Mouse (Mus musculus) layer of hippocampus, adult 9-10 months (tissue): ENCODE results near the gene Ndrg4.
"Not testable (repeated sequence)": the region's sequence is repeated elsewhere in the genome, so short reads cannot be mapped to it uniquely, and the experiment has no call there.

Source experiments
- DNase-seq: peaks from one replicate; pipeline ENCODE4 v3.0.0; 2022; ENCODE audit warnings: low spot score

Gene Ndrg4

DNA sequence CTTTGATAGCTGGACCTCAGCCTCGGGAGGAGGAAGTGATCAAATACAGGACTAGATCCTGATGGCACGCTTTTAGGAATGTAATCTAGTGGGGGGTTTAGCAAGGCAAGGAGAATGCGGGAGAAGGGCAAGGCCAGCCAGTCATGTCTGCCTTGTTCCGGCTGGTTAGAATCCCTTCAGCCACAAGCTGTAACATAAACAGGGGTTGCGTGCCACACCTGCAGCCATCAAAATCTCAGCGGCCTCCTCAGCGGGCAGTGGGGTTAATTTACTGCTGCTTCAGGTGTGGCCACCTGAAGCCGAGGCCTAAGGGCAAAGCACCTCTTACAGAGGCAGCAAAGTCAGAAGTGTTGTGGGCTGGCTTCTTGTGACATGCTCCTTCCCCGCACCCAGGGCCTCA, at the start of gene Ndrg4:
Ndrg4 (plus strand) TSS at position 350 of the 400 bp plus-strand sequence.
- no peak for DNase-seq

DNA sequence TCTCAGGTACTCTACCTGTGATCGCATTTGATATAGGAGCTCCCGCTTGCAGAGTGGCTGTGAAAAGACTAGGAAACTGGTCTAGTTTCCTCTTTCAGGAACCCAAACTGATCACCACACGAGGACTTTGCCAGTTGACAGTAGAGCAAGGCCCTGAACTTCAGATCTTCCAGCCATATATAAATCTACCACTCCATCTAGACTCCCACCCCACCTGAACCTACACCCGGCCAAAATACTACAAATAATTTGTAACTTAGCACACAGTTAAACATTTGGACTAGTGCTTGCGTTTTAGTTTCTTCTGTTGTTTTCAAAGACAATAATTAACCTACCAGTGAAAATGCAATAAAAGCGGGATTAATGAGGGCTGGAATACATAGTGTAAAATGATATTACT, 43.9 kb upstream of the Ndrg4 start:
- no peak for DNase-seq

DNA sequence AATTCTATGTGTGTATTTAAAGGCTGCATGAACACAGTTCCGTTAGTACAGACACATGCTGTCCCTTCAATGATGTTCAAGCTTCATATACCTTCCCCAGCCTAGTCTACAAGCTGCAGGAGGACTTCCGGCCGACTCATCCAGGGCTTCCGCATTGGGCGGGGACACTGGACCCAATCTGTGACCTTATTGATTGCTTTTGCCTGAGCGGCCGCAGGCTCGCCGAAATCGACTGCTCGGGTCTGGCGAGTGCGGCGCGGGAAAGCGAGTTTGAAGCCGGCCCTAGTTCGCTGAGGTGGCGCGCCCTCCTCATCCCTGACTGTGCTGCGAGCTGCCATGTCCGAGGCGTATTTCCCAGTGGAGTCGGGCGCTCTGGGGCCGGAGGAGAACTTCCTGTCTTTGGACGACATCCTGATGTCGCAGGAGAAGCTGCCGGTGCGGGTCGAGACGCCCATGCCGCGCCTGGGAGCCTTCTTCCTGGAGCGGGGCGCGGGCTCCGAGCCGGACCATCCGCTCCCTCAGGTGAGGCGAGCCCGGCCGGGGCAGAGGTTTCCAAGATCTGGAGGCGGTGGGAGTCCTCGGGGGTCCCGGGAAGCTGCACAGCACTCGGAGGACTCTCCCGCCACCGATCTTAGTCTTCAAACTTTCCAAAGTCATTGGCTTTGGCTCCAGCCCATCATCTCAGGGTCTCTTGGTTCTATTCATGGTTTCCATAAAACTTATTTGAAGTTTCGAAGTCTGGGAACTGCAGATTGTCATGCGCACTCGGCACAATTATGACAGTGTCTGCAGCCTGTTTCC, 43.3 kb upstream of the Ndrg4 start, which contains the start of gene Gins3:
Gins3 (plus strand) TSS at position 192 of the 801 bp plus-strand sequence.
- peak; percentile 87 for DNase-seq

DNA sequence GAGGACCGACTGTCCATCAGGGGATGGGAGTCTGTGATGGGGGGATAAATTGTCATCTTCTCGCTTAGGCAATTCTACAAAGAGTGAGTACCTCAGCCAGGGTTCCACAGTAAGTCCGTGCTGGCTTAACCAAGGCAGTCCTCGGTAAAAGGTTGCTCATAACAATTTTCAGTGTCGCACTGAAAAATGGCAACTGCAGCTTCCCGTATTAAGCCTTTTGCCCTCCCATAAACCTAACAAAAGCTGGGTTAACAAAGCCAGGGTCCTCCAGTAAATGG, 42.8 kb upstream of the Ndrg4 start:
- DNase-seq = no peak

DNA sequence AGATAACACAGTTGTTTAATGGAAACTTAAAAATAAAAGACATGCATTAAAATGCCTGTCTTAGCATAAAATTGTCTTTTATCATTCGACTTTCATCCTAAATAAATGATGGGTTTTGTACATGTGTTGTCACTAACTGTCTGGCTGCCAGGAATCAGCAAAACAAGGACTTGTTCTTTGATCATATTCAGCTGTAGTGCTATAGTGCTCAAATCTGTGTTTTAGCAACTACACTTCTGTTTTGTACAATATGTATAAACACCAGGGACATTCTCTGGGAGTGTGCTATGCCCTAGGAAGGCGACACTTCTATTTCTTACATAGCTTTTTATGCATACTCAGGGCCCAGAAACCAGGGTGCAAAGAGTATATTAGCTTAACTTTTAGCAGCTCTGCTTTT, 31.8 kb upstream of the Ndrg4 start:
- no peak for DNase-seq

DNA sequence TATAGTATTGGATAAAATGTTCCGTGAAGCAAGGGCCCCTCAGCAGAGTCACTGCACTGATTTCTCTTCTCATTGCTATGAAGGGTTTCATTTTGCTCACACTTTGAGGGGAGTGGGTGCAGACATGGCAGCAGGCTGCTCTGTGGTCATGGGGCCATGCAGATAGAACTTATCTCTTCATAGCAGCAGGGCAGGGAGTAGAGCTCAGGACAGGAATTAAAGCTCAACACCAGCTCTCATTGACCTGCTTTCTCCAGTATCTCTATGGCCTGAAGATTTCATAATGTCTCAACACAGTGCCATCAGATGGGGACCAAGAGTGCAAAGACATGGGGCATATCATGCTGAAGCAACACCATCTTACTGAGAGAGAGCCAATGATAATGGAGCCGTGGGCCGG, 28.5 kb upstream of the Ndrg4 start:
- DNase-seq = no peak

DNA sequence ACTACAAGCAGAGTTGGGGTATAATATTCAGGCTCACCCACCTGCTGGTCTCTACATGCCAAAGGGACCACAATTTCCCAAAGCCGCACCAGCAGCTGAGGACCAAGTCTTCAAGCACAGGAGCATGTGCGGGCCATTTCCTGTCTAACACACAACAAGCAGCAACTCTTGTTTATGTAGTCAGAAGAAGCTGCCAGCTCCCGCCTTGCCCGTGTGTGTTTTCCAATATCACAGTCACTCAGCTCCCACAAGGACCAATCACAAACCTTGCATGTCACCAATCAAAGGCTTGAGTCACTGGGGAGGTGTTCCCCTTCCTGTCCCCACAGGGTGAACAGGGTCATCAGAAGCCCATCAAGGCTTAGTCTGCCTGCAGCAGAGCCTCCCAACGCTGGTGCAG, 23.4 kb upstream of the Ndrg4 start:
- no peak for DNase-seq

DNA sequence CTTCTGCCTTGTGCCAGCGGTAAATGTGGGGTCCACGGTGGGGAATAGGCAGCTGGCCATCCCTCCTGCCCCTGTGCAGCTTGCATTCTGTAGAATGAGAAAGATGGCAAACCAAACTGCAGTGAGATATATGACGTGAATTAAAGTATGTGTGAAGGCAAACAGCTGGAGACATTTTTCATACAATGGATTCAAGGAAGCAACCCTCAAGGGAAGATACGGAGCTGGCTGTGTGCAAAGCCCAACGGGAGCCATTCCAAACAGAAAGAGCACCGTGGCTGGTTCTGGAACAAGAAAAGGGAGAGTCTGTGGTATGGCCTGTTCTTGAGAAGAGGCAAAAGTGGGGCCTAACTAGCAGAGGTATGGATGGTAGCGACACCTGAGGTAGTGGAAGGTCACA, 20.9 kb upstream of the Ndrg4 start:
- DNase-seq = no peak

DNA sequence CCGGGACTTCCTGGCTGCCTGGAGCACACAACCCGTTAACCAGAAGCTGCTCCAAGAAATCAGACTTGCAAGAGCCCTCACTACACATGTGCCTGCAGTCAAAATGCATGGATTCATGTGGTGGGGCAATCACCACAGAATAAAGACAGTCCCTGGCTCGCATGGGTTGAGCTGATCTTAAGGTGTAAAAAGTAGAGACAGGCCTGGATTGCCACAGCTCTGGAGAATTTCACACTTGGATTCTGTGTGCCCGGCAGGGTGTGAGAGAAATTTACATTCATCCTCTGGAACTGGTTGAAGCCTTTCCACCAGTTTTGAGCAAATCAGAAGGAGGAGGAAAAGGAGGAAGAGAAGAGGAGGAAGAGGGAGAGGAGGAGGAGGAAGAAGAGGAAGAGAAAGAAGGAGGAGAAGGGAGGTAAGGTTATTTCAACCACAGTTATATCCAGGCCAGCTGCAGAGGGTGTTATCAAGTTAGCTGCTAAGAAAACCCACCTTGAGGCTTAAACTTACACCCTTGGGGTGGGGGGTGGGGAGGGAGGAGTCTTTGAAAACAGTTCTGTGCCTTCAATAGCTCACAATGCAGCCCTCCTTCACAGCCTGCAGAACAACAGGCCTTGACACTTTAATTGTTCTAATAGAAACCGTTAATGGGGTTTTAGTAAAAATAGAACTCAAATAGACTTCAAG, 20.3 kb upstream of the Ndrg4 start:
- DNase-seq = no peak

DNA sequence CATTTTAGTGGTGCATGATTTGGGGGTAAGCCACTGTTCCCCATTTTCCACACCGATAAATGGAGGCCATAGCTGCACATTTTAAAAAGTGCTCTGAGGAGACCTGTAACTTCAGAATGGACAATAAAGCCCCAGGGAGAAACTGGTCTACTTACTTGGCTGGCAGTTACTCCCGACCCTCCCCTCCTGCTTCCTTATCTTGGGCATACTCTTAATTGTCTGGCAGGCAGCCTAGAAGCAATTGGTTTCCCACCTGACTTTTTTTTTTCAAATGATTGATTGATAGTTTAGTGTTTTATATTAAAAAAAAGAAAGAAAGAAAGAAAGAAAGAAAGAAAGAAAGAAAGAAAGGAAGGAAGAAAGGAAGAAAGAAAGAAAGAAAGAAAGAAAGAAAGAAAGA, 19.3 kb upstream of the Ndrg4 start:
- no peak for DNase-seq

DNA sequence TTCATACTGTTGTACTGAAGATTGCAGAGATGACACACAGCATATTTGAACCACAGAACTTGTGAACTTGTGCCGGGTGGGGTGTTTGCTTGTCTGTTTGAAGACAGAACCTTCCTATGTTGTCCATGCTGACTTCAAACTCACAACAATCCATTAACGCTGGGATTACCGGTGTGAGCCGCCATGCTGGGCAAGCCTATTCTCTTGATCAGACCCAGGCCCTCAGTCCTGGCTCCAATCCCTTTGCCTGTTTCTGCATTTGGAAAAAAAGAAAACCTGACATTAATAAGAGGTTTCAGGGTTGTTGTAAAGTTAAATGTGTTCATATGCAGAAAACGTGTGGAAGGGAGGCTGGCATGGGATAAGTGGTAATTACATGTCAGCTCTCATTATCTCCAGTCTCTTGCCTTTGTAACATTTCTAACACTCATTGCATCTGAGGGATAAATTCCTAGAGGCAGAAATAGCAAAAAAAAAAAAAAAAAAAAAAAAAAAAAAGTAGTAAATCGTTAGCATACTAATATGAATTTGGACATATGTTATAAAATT, 16.4 kb upstream of the Ndrg4 start:
- no peak for DNase-seq

DNA sequence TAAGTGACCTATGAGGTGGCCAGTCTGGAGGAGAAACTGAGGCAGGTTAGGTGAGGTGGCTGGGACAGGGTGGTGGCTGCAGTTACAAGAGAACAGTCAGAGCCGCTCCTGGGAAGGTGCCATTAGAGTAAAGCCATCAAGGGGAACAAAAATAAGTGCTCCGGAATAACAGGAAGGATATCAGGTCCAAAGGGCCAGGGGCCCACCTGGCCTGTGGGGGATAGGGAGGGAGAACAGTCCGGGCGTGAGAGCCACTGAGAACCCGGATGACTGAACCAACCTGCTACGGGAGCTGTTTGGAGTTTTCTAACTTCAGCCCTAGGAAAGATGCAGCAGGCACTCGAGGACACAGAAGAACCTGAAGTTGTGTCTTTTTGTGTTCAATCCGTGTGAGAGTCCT, 15.7 kb upstream of the Ndrg4 start:
- no peak for DNase-seq

DNA sequence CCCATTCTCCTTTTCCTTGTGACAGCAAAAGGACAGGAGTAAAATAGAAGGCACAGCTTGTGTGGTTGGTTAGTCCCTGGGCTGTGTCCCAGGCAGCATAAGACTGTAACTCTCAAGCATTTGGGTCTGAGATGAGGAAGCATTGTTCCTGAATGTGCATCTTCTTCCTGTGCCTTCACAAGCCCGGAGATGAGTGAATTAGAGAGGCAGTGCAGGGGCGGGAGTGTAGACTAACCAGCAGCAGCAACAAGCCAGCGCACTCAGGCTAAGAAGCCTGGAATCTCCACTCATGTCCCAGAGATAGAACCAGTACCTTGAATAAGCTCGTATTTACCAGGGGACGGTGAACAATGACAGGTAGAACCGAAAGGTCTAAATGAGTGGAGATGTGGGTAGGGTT, 15.2 kb upstream of the Ndrg4 start:
- DNase-seq = no peak

DNA sequence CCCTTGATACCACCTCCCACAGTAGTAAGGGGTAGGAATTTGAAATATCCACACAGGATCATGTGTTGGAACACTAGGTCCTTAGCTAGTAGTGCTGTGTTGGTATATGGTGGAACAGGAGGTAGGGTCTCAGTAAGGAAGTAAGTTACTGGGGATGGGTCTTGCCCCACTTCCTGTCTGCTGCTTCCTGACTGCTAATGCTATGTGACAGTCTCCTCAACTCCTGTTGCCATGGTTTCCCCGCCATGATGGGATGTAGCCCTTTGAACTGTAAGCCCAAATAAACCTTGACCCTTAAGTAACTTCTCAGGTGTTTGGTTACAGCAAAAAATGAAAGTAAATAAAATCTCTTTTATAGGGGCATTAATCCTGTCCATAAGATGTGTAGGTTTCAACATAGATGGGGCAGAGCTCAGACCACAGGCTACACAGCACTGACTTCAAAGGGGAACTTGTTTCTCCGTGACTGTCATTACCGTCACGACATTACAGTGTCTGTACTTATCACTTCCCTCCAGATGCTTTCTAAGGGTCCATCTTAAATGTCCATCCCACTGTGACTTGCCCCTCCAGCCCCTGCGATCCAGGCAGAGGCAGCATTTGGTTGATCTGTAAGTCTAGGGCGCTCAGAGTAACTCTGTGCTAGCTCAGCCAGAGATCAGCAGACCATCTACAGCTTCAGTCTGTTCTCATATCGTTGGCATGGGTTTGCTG, 13.7 kb upstream of the Ndrg4 start:
- DNase-seq = no peak

DNA sequence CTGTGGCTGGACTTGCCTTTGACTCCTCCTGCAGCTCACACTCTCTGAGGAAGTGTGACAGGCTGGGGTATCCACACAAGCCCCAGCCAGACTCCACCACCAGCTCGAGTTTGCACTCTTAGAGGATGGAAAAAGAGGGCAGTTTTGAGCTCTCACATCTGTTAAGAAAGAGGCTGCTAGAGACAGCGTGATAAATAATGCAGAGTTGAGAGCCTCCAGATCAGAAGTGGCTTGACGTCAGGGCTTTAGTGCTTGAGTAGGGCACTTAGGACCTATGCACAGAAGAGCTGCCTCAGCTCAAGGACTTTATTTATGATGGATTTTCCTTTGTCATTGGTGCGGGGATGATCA, 13.2 kb upstream of the Ndrg4 start:
- DNase-seq = no peak

DNA sequence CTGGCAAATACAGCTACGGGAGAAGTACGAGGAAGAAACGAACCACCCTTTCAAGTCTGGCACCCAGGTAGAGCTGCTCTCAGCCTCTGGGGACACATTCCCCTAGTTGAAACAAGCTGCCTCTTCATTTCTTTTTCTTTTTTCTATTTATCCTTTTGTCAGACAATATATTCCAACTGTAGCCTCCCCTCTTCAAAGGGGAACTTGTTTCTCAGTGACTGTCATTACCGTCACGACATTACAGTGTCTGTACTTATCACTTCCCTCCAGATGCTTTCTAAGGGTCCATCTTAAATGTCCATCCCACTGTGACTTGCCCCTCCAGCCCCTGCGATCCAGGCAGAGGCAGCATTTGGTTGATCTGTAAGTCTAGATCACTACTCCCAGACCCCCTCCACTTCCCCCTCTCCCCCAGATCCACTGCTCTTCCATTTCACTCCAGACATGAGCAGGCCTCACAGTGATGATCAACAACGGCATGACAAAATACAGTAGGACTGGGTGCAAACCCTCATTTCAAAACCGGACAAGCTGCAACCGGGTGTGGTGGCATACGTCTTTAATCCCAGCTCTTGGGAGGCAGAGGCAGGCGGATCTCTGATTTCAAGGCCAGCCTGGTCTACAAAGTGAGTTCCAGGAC, 10.8 kb upstream of the Ndrg4 start:
- DNase-seq = not testable (repeated sequence)

DNA sequence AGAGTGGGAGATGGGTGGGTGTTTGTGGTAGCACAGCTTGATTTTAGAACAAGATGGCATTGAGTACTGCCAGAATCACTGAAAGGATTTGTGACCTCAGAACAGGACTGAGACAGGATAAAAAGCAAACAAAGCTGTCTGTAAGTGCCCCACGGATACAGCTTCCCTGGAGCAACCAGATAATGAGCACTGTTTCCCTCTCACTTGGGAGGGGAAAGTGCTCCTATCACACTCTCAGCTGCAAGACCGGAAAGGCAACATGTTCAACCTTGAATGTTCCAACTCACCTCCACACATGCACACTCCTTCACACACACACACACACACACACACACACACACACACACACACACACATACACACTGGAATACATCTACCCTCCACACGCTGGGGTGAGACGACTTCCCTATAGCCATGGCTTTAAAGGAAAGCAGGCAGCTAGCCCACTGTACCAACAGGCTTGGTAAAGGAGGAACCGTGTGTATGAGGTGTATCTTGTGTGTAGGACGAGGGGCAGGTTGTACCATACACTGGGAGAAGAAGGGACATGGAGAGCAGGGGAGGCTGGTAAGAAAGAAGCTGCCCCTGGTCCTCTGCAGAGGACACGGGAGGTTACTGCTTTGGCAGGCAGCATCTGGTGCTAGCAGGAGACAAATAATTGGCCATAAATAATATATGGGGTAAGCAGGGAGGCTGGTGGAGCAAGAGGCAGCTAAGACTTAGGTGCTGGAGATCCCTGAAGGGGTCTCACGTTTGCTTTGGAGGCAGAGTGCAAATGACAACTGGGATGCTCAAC, 8.4 kb upstream of the Ndrg4 start:
- no peak for DNase-seq

DNA sequence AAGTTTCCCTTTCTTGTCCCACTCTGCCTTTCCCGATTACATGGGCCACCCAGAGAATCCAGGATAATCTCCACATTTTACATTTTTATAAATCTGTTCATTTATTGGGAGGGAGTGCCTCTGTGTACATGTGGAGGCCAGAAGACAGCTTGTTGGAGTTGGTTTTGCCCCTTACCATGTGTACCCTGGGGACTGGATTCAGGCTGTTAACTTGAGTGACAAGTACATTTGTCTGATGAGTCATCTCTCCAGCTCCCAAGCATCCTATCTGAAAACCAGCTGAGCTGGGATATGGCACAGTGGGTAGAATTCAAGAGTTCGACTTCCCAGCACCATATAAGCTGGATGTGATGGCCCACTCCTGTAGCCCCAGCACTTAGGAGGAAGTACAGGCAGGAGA, 6.8 kb upstream of the Ndrg4 start:
- no peak for DNase-seq

DNA sequence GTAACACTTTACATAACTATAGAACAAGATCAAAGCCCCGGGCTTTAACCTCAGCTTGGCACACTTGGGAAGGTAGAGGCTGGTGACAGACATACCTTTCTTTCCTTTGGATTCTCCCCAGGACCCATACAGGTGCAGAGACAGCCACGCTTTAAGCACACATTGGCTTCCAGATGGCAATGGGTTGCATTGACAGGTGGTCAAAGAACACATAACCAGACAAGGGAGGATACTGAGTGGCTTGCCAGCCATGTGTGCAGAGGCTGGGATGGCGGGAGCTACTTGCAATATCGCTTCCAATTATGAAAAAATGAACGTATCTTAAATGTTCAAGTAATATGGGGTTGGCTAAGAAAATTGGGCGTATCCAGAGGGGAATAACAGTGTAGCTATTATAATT, 4.9 kb upstream of the Ndrg4 start:
- DNase-seq = no peak

DNA sequence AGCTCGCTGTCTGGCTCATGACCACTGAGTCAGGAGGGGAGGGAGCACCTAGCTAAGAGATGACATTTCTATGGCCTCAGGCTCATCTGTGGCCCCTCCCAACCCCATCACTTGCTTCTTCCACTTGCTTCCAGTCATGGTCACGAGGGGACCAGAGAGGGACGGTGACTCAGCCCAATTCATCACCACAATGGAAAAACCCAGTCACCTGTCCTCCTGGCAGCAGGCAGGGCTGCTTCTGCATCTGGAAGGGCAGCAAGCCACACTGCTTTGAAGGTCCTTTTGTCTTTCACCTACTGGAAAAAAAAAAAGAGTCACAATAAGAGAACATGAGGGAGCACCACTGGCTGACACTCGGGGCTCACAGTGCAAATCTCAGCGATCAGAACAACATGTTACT, 4.0 kb upstream of the Ndrg4 start:
- DNase-seq = no peak

DNA sequence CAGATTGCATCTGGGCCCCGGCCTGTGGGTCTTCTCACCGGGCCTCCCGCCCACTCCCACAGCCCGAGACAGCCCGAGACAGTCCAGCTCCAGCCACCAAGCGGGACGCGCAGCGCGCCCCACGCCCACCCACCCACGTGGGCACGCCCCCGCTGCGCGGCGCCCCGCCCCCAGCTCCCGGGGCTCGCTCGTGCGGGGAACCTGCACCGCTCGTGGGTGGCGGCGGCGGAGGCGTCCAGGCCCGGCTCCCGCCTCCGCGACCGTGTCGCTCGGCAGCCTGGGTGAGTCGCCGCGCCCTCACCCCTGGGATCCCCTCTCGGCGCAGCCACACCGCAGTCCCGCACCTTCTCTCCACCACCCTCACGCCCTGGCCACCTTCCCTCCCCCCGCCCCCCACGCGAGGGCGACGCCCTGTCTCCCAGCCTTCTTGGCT, 827 bp downstream of the Ndrg4 start:
- no peak for DNase-seq
